Mouse (Mus musculus) MEL (cell line): ENCODE data around the gene Hhatl. TPM values are rescaled to one million over a fixed set of nuclear protein-coding genes. Genes with fewer than 3 reads are reported as not detected.

Experiments used
- DNase-seq: peaks from one replicate; pipeline ENCODE4 v3.0.0; 2011; ENCODE audit warnings: low read depth, low spot score
- H3K27ac ChIP-seq: 2 replicates; pipeline ENCODE4 v1.5.1; 2012; ENCODE audit warnings: low read depth, mild to moderate bottlenecking, control low read depth, low read length, moderate library complexity; ENCODE audit not compliant: control insufficient read depth
- H3K27me3 ChIP-seq, 2 experiments: fragments of 150-350 bp in 1 of 2; sonication (generic) in 1 of 2; 2 replicates each; pipeline ENCODE4 v1.6.1; 2012; ENCODE audit warnings: low read length in 2 of 2, mild to moderate bottlenecking in 2 of 2, improper control_type of control experiment in 1 of 2, moderate library complexity in 1 of 2; ENCODE audit not compliant: insufficient read depth in 2 of 2, control insufficient read depth in 1 of 2
- H3K36me3 ChIP-seq, 2 experiments: 2 replicates each; pipeline ENCODE4 v1.6.1; 2012 to 2014; ENCODE audit warnings: low read length in 2 of 2, improper control_type of control experiment in 1 of 2, inconsistent platforms in 1 of 2, mild to moderate bottlenecking in 1 of 2; ENCODE audit not compliant: insufficient read depth in 2 of 2, control insufficient read depth in 1 of 2
- H3K4me1 ChIP-seq, 2 experiments: fragments of 150-350 bp in 1 of 2; sonication (generic) in 1 of 2; 2 replicates each; pipeline ENCODE4 v1.6.1; 2012; ENCODE audit warnings: low read length in 2 of 2, improper control_type of control experiment in 1 of 2, mild to moderate bottlenecking in 1 of 2; ENCODE audit not compliant: insufficient read depth in 2 of 2, control insufficient read depth in 1 of 2
- H3K4me3 ChIP-seq, 2 experiments: fragments of 150-350 bp in 1 of 2; sonication (generic) in 1 of 2; 2 replicates each; pipeline ENCODE4 v1.5.1; 2012; ENCODE audit warnings: low read depth in 2 of 2, low read length in 2 of 2, mild to moderate bottlenecking in 2 of 2, moderate library complexity in 2 of 2, control low read depth in 1 of 2, improper control_type of control experiment in 1 of 2; ENCODE audit not compliant: control insufficient read depth in 1 of 2, insufficient read depth in 1 of 2
- H3K79me2 ChIP-seq: 2 replicates; pipeline ENCODE4 v1.6.1; 2012; ENCODE audit warnings: mild to moderate bottlenecking, low read length, moderate library complexity; ENCODE audit not compliant: control insufficient read depth, poor library complexity, insufficient read depth
- H3K9ac ChIP-seq: 2 replicates; pipeline ENCODE4 v1.6.1; 2012; ENCODE audit warnings: low read depth, mild to moderate bottlenecking, control low read depth, low read length, moderate library complexity; ENCODE audit not compliant: control insufficient read depth, poor library complexity, severe bottlenecking
- H3K9me3 ChIP-seq: fragments of 150-350 bp; sonication (generic); replicated peaks from 2 replicates; pipeline ENCODE4 v1.6.1; 2012; ENCODE audit warnings: mild to moderate bottlenecking, low read length, improper control_type of control experiment, moderate library complexity; ENCODE audit not compliant: insufficient read depth
- CHD1 ChIP-seq: IDR thresholded peaks from 2 replicates; pipeline ENCODE4 v1.6.1; 2012; ENCODE audit warnings: low read depth, mild to moderate bottlenecking, inconsistent platforms, low read length, improper control_type of control experiment
- GATA1 ChIP-seq: IDR thresholded peaks from 2 replicates; pipeline ENCODE4 v1.6.1; 2011; ENCODE audit warnings: low read depth, low read length, improper control_type of control experiment
- HCFC1 ChIP-seq: IDR thresholded peaks from 2 replicates; pipeline ENCODE4 v1.6.1; 2012; ENCODE audit warnings: low read depth, mild to moderate bottlenecking, inconsistent platforms, low read length, improper control_type of control experiment, moderate library complexity
- MAX ChIP-seq: IDR thresholded peaks from 2 replicates; pipeline ENCODE4 v1.6.1; 2011; ENCODE audit warnings: low read length, improper control_type of control experiment
- MAZ ChIP-seq: IDR thresholded peaks from 2 replicates; pipeline ENCODE4 v1.6.1; 2012; ENCODE audit warnings: low read depth, mild to moderate bottlenecking, inconsistent platforms, low read length, improper control_type of control experiment
- MXI1 ChIP-seq: IDR thresholded peaks from 2 replicates; pipeline ENCODE4 v1.6.1; 2011; ENCODE audit warnings: mild to moderate bottlenecking, low read depth, low read length, improper control_type of control experiment
- NELFE ChIP-seq: IDR thresholded peaks from 2 replicates; pipeline ENCODE4 v1.6.1; 2011; ENCODE audit warnings: low read depth, low read length, improper control_type of control experiment
- NRF1 ChIP-seq: IDR thresholded peaks from 2 replicates; pipeline ENCODE4 v1.6.1; 2014; ENCODE audit warnings: low read depth, mild to moderate bottlenecking, inconsistent platforms, low read length, improper control_type of control experiment, moderate library complexity; ENCODE audit not compliant: poor library complexity, insufficient read depth, severe bottlenecking
- POLR2A ChIP-seq, 2 experiments: IDR thresholded peaks; 2 replicates each; pipeline ENCODE4 v1.6.1; 2011 to 2012; ENCODE audit warnings: low read length in 2 of 2, mild to moderate bottlenecking in 2 of 2, control low read depth in 1 of 2, improper control_type of control experiment in 1 of 2, low read depth in 1 of 2, moderate library complexity in 1 of 2; ENCODE audit not compliant: control insufficient read depth in 1 of 2, insufficient read depth in 1 of 2, poor library complexity in 1 of 2
- RCOR1 ChIP-seq: IDR thresholded peaks from 2 replicates; pipeline ENCODE4 v1.6.1; 2012; ENCODE audit warnings: low read depth, mild to moderate bottlenecking, inconsistent platforms, low read length, improper control_type of control experiment
- TAL1 ChIP-seq: IDR thresholded peaks from 2 replicates; pipeline ENCODE4 v1.6.1; 2012; ENCODE audit warnings: mild to moderate bottlenecking, inconsistent platforms, low read length, moderate library complexity, mixed read lengths
- TCF12 ChIP-seq: IDR thresholded peaks from 2 replicates; pipeline ENCODE4 v1.6.1; 2014; ENCODE audit warnings: low read depth, mild to moderate bottlenecking, inconsistent platforms, low read length, improper control_type of control experiment, moderate library complexity
- polyA plus RNA-seq, 2 experiments: library from polyadenylated mRNA; stranded (reverse) in 1 of 2; unstranded in 1 of 2; fragments of >175 nt in 1 of 2; fragments of >200 nt in 1 of 2; gene quantifications; 2 replicates each; pipeline versions ENCODE4 v1.2.1 to v1.2.4; 2012; ENCODE audit warnings: low replicate concordance in 2 of 2, low read depth in 1 of 2; ENCODE audit not compliant: insufficient read length in 2 of 2, insufficient read depth in 1 of 2, missing spikeins in 1 of 2
- total RNA-seq: library from RNA; depleted of rRNA; stranded (reverse); fragments of 300-350 nt; gene quantifications from 2 replicates; pipeline ENCODE4 v1.2.3, GENCODE M21; 2012

The Hhatl gene
- total and polyA plus RNA-seq, 3 experiments, result not detected

DNA sequence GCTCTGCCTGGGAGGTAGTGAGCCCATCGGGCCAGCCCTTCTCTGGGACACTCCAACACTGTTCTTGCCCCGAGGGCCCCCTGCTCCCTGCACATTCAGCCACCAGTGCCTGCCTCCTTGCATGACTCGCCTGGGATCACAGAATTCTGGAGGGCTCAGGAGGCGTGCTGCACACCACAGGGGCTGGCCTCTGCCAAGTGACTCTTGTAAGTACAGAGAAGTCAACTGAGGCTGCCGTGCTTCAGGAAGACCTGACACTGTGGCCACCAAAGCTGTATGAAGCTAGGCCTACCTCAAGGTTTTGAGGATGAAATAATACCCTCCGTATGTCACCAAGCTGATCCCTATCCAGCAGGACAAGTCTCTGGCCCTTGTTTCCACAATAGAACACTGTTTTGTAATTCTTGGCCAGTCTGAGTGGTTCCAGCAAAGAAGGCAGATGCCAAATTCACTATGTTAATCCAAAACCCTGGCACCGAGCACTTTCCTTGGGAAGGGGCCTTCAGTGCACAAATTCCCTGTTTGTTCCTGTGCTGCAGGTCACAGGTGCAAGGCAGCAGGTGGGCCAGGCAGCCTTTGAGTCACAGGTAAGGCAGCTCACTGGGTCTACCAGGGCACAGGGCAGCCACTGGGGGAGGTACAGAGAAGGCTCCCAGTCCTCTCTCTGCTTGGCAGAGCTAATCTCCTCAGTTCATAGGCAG, 27.6 kb upstream of the Hhatl start:
- Histone ChIP-seq H3K27ac (no peak overlapping the region), H3K27me3 (peaks cover 0 to 2% of the 10 kb centered on the region in 2 experiments; a peak in 2 of 4 replicates), H3K36me3 (no peaks in the 10 kb centered on the region), H3K4me3 (no peak overlapping the region), H3K79me2 (no peaks in the 10 kb centered on the region), H3K4me1 (no peaks in the 10 kb centered on the region), H3K9ac (no peak overlapping the region), H3K9me3 (no peaks in the 10 kb centered on the region)
- no peak for TF ChIP-seq TAL1
- no peak for TF ChIP-seq GATA1
- no peak for TF ChIP-seq MXI1
- no peak for TF ChIP-seq MAZ
- no peak for TF ChIP-seq NELFE
- DNase-seq, result no peak

DNA sequence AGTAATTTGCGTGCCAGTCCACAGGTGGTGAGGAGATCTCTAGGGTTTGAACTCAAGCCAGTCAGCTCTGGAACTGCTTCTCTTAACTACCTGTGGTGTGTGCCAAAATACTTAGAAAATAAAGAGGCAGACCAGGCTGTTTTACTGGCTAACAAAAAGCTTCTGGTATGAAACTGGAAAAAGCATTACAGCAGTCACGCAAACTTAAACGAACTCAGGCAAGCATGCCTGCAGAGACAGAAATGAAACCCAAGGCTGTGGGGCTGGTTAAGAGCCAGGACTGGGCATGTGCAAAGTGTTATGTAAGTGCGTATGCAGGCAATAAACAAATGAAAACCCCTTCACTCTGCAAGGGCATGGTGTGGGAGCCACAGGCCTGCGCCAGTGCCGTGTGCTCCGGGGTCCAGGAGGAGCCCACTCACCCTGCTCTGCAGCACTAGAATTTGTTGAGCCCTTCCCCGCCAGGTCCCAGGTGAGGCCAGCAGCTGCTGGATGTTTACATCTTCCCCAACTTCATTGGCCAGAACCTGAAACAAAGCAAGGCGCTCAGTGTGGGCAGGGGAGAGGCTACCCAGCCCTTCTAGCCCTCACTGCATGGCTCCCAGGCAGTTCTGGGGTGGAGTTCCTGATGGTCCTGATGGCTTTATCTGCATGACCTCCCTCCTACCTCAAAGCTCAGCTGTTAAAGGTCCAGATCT, 26.9 kb upstream of the Hhatl start:
- Histone ChIP-seq H3K4me3 (no peak overlapping the region), H3K27me3 (peaks cover 0 to 2% of the 10 kb centered on the region in 2 experiments; a peak in 2 of 4 replicates), H3K4me1 (no peaks in the 10 kb centered on the region)
- no peak for DNase-seq
- TF ChIP-seq NRF1 (no peak), TCF12 (no peak), RCOR1 (no peak), TAL1 (no peak)
- TF ChIP-seq, all 39 proteins: peak for 0
- Histone ChIP-seq H3K79me2 (no peaks in the 10 kb centered on the region), H3K9me3 (no peaks in the 10 kb centered on the region), H3K36me3 (no peaks in the 10 kb centered on the region), H3K9ac (no peak overlapping the region), H3K27ac (no peak overlapping the region)

- H3K9me3 ChIP-seq, result no peaks in the 10 kb centered on the region
- no peaks in the 10 kb centered on the region for H3K36me3 ChIP-seq
- TF ChIP-seq CHD1, result no peak
- TF ChIP-seq HCFC1, result no peak
- no peak for TF ChIP-seq NRF1
- no peak for TF ChIP-seq MAZ
- no peak for TF ChIP-seq MAX
- TF ChIP-seq POLR2A (IDR thresholded peaks at IDR 0.05; ENCODE audit: control insufficient read depth in 1 of 2, insufficient read depth in 1 of 2, low read depth in 1 of 2, low read length in 2 of 2, poor library complexity in 1 of 2), result no peak
- H3K9ac ChIP-seq, result no peak overlapping the region
- H3K27ac ChIP-seq, result no peak overlapping the region
- H3K4me3 ChIP-seq, result no peak overlapping the region
- no peaks in the 10 kb centered on the region for H3K79me2 ChIP-seq
- no peaks in the 10 kb centered on the region for H3K4me1 ChIP-seq
- H3K27me3 ChIP-seq, result no peaks in the 10 kb centered on the region; a peak in 1 of 4 replicates
- no peak for DNase-seq
These were observed 22.9 kb upstream of the Hhatl start for GRCm38 (mm10) chr9:121815183-121815582.
